Mouse (Mus musculus): ENCODE data around the gene Znrf2. TPM values are rescaled to one million over a fixed set of nuclear protein-coding genes. Genes with fewer than 3 reads are reported as not detected.

Gene Znrf2
- polyA plus RNA-seq, 1 experiment from 2014 or later, result 2.4 TPM

DNA sequence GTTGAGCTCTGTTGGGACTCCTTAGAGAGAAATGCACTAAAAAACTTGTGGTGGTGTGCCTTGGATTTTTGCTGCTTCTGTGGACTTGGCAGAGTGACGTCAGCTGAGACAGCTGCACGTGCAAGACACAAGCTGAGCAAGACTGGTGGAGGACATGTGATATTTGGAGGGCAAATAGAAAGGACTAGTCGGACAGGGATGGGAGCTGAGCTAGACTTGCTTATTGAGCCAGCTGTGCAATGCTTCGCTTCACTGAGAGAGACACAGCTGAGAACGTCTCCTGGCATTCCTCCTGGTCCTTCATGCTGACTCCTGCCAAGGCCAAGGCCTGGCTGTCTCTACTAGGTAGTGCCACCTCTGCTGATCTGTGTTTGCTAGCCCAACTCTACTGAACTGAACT is 10.8 kb downstream of the Znrf2 start:
- H3K4me3 ChIP-seq, result no peak overlapping the region
- 68% methylated on average over 5 of the region's 5 CpGs for WGBS
- no peak for ATAC-seq (ENCODE audit: extremely low read depth, insufficient number of reproducible peaks, low FRiP score, low TSS enrichment)
- no peak overlapping the region for H3K9ac ChIP-seq
- no peaks in the 10 kb centered on the region for H3K27me3 ChIP-seq (replicated peaks)
- H3K27ac ChIP-seq (replicated peaks), result no peak overlapping the region
- H3K9me3 ChIP-seq, result no peaks in the 10 kb centered on the region
- H3K4me1 ChIP-seq, result peaks cover 35% of the 10 kb centered on the region
- H3K36me3 ChIP-seq, result no peaks in the 10 kb centered on the region
- H3K4me2 ChIP-seq, result no peak overlapping the region

DNA sequence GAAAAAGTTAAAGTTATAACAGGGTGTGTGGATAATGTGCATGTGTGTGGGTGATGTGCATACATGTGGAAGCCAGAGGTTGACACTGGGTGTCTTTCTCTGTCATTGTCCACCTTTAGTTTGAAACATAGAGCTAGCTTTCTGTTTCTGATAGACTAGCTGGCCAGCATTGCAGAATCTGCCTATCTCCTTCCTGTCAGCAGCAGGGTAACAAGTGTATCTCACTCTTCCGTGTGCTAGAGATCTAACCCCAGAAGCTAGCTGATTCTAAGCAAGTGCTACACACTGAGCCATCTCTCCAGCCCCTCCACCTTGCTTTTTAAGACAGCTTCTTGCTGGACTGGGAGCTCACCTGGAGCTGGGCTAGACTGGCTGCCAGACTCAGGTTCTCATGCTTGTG is 11.6 kb downstream of the Znrf2 start:
- no peak overlapping the region for H3K4me2 ChIP-seq
- no peak for ATAC-seq (ENCODE audit: extremely low read depth, insufficient number of reproducible peaks, low FRiP score, low TSS enrichment)
- H3K27me3 ChIP-seq (replicated peaks), result no peaks in the 10 kb centered on the region
- H3K4me3 ChIP-seq, result no peak overlapping the region
- H3K36me3 ChIP-seq, result no peaks in the 10 kb centered on the region
- H3K4me1 ChIP-seq, result peaks cover 34% of the 10 kb centered on the region
- H3K27ac ChIP-seq (replicated peaks), result no peak overlapping the region
- WGBS, result 21% methylated on average over 1 of the region's 1 CpGs
- H3K9me3 ChIP-seq, result no peaks in the 10 kb centered on the region
- no peak overlapping the region for H3K9ac ChIP-seq

DNA sequence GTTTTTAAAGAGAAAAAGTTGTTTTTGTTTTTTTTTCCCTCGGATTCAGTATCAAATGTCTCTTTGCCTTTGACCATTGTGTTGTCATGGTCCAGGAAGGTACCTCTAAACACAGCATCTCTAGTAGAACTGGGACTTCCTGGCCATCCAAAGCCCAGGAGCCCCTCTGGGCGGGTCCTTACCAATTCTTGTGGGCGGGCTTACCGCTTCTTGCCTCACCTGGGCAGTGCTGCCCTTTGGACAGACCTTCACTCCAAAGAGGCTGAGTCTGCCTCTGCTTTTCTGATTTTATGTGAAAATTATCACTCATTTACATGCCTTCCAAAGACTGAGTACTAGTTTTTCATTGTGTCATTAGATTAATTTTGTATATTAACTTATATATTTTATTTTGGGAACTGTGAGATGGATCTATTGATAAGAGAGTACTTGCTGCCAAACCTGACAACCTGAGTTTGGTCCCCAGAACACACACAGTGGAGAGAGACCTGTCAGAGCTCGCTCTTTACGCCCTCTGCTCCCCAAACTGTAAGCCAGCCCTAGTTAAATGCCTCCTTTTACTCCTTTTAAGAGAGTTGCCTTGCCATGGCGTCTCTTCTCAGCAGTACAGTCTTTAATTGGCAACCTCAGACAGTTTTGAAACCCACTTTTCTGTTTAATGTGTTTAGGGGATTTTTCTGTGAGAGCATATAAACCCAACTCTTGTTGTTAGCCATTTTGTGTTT is 13.5 kb downstream of the Znrf2 start:
- Histone ChIP-seq H3K27me3 (replicated peaks) (no peaks in the 10 kb centered on the region), H3K27ac (replicated peaks) (no peak overlapping the region), H3K4me2 (no peak overlapping the region), H3K4me1 (peaks cover 34% of the 10 kb centered on the region), H3K9ac (no peak overlapping the region), H3K9me3 (no peaks in the 10 kb centered on the region), H3K36me3 (no peaks in the 10 kb centered on the region), H3K4me3 (no peak overlapping the region)
- ATAC-seq (ENCODE audit: extremely low read depth, insufficient number of reproducible peaks, low FRiP score, low TSS enrichment), result no peak
- 83% methylated on average over 7 of the region's 7 CpGs for WGBS

DNA sequence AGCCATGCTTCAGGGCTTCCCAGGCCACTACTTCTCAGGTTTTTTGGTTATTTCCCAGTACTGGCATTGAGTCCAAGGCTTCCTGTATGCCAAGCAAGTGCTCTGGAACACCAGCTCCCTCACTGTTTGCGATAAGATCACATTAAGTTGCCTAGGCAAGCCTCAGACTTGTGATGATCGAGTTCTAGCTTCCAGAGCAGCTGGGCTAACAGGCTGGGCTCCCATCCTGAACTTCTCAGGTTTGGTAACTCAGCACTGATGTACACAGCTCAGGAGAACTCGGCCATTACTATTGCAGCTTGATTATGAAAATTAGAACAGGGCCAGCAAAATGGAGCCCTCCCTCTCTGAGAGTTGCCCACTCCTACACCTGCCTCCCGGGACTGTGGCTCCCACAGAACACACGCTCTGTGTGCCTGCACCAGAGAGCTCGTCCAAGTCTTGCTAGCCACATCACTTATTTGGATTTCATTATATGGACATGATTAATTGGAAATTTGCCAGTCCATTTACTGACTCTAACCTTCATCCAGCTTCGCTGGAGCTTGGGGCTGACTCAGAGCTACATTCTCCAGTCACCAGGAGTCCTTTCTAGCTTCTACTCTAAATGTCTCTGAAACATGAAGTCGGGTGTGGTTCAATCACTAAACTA is 14.5 kb downstream of the Znrf2 start:
- no peak for ATAC-seq (ENCODE audit: extremely low read depth, insufficient number of reproducible peaks, low FRiP score, low TSS enrichment)
- 68% methylated on average over 8 of the region's 8 CpGs for WGBS
- Histone ChIP-seq H3K4me2 (no peak overlapping the region), H3K9me3 (no peaks in the 10 kb centered on the region), H3K27ac (replicated peaks) (no peak overlapping the region), H3K9ac (no peak overlapping the region), H3K4me3 (no peak overlapping the region), H3K4me1 (peaks cover 34% of the 10 kb centered on the region), H3K36me3 (no peaks in the 10 kb centered on the region), H3K27me3 (replicated peaks) (no peaks in the 10 kb centered on the region)

DNA sequence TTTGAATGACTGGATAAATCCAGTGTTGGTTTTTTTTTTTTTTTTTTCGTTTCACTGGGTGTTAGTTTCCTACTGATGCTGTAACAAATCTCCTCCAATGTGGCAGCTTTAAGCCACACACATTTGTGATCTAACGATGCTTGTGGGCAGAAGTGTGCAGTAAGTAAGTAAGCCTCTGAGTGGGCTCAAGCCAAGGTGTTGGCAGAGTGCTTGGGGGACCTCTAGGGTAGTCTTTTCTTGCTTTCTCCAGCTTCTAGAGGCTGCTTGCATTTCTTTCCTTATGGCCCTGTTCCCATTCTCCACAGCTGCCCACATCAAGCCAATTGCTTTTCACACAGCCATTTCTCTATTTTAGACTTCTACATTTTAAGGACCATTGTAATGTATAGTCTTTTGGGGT is 16.7 kb downstream of the Znrf2 start:
- Histone ChIP-seq H3K4me2 (no peak overlapping the region), H3K4me3 (no peak overlapping the region), H3K27ac (replicated peaks) (no peak overlapping the region), H3K9me3 (peaks cover 1% of the 10 kb centered on the region; the same call in 1 of the 2 replicates), H3K4me1 (peaks cover 22% of the 10 kb centered on the region), H3K36me3 (0 out of 2 replicates have a peak, but pooled peaks cover 2% of the 10 kb centered on the region), H3K9ac (no peak overlapping the region), H3K27me3 (replicated peaks) (no peaks in the 10 kb centered on the region)
- 57% methylated on average over 2 of the region's 2 CpGs for WGBS
- ATAC-seq (ENCODE audit: extremely low read depth, insufficient number of reproducible peaks, low FRiP score, low TSS enrichment), result no peak

DNA sequence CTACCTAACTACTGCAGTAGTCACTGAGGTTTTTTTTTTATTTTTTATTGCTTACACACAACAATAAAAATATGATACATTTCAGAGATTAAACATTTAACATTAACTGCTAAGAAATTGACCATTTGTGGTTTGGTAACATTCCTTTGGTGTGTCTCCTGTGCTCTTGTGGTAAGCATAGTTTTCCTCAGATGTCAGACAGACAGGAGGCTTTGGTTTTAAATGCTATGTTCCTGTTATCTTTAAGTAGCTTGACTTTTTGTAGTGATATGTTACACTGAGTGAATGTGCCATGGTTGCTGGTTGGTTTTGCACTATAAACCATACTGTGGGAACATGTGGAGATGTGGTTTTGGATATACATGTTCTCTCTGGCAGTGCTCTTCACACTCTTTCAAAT is 19.9 kb downstream of the Znrf2 start:
- Histone ChIP-seq H3K9me3 (peaks cover 9% of the 10 kb centered on the region), H3K27ac (replicated peaks) (no peak overlapping the region), H3K27me3 (replicated peaks) (no peaks in the 10 kb centered on the region), H3K36me3 (0 out of 2 replicates have a peak, but pooled peaks cover 8% of the 10 kb centered on the region), H3K9ac (no peak overlapping the region), H3K4me1 (0 out of 2 replicates have a peak, but pooled peaks cover 4% of the 10 kb centered on the region), H3K4me2 (no peak overlapping the region), H3K4me3 (no peak overlapping the region)
- no peak for ATAC-seq (ENCODE audit: extremely low read depth, insufficient number of reproducible peaks, low FRiP score, low TSS enrichment)

DNA sequence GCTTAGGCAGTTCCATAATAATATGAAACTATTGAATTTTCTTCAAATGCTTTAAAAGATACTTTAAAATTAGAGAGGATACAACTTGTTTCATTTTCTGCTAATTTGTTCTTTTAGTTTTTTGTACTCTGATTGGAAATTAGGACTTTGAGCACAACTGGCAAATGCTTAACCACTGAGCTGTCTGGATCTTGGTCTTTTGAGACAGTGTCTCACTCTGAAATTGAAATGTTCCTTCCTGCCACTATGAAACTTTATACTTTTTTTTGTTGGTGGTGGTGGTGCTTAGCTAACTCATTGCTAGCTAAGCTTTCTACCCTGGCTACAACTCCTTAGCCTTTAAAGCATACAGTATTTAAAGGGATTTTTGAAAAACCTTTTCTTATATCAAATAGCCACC is 24.7 kb downstream of the Znrf2 start:
- Histone ChIP-seq H3K36me3 (0 out of 2 replicates have a peak, but pooled peaks cover 8% of the 10 kb centered on the region), H3K4me1 (peaks cover 23% of the 10 kb centered on the region), H3K4me3 (no peak overlapping the region), H3K4me2 (no peak overlapping the region), H3K27me3 (replicated peaks) (no peaks in the 10 kb centered on the region), H3K27ac (replicated peaks) (no peak overlapping the region), H3K9ac (no peak overlapping the region), H3K9me3 (peaks cover 9% of the 10 kb centered on the region)
- ATAC-seq (ENCODE audit: extremely low read depth, insufficient number of reproducible peaks, low FRiP score, low TSS enrichment), result no peak

DNA sequence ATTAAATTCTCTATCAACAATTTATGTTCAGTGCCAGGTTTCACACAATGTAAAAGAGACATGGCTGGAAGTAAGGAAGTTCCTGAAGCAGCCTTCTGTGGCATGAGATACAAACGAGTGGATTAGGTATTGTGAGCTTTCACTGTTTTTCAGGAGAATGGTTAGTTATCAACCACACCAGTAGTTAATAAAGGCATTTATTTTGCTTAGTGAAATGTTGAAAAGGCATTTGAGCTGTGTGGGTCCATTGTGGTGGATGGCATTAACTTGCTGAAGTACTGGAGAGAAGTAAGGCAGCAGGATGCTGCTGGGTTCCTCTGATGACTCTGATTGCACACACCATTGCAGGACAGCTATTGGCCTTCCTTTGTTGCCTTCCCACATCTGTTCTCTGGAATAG is 25.3 kb downstream of the Znrf2 start:
- peaks cover 19% of the 10 kb centered on the region for H3K4me1 ChIP-seq
- no peak for ATAC-seq (ENCODE audit: extremely low read depth, insufficient number of reproducible peaks, low FRiP score, low TSS enrichment)
- 0 out of 2 replicates have a peak, but pooled peaks cover 8% of the 10 kb centered on the region for H3K36me3 ChIP-seq
- 27% methylated on average over 1 of the region's 1 CpGs for WGBS
- no peak overlapping the region for H3K4me3 ChIP-seq
- no peak overlapping the region for H3K27ac ChIP-seq (replicated peaks)
- H3K27me3 ChIP-seq (replicated peaks), result no peaks in the 10 kb centered on the region
- H3K4me2 ChIP-seq, result no peak overlapping the region
- H3K9ac ChIP-seq, result no peak overlapping the region
- peaks cover 9% of the 10 kb centered on the region for H3K9me3 ChIP-seq

DNA sequence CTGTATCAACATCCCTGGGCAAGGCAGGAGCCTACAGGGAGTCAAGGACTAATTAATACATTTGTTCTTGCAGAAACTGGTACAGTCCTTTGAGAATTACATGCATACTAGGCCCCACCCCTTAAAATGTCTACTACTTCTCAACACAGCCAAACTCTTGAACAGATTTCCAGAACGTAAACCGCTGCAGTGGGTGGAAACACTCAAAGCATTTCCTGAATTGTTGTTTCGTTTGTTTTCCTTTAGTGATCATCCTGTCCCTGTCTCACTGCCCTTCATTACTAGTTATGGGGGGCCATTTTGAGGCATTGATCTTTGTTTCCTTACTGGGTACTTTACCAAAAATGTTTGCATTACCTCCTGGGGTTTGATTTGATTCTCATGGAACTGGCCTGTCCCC is 31.8 kb downstream of the Znrf2 start:
- Histone ChIP-seq H3K27me3 (replicated peaks) (no peaks in the 10 kb centered on the region), H3K27ac (replicated peaks) (no peak overlapping the region)
- 79% methylated on average over 3 of the region's 3 CpGs for WGBS

DNA sequence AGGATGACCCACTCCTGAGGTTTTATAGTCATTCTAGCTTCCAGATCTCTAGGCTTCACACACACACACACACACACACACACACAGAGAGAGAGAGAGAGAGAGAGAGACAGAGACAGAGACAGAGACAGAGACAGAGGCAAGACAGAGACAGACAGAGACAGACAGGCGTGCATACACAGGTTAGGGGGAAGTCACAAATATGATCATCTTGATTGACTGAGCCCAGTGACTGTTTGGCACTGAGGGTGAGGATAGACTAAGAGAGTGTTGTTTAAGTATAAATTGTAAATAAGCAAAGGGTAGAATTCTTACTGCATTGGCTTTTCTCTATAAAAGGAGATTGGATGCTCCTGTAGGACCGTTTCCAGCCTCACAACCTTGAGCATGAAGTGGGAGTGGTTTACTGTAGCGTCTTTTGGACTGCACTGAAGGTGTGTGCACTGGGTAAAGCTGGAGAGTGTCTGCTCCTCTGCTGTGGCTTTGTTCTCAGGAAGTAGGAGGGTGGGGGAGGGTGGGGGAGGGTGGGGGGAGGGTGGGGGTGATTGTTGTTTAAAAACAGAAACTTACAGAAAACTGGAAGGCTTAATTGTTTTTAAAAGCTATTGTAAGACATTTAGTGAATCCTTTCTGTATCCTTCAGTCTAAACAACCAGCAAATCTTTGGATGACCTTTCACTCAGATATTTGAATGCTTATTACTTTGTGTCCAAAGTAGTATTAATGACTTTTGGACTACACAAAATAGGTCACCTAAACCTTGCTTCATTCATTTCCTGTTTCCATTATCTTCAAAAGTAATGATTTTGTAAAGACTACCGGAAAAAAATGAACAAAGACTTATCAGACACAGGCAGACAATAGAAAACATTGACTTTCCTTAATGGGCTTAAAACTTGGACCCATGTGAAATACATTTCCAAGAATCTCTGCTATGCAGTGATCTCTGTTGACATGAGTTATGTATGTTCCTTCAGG is 32.8 kb downstream of the Znrf2 start:
- peaks cover 53% of the 10 kb centered on the region for H3K4me1 ChIP-seq
- no peaks in the 10 kb centered on the region for H3K27me3 ChIP-seq (replicated peaks)
- no peak overlapping the region for H3K9ac ChIP-seq
- ATAC-seq (ENCODE audit: extremely low read depth, insufficient number of reproducible peaks, low FRiP score, low TSS enrichment), result no peak
- H3K27ac ChIP-seq (replicated peaks), result no peak overlapping the region
- H3K4me3 ChIP-seq, result no peak overlapping the region
- 39% methylated on average over 4 of the region's 4 CpGs for WGBS
- H3K36me3 ChIP-seq, result no peaks in the 10 kb centered on the region
- no peaks in the 10 kb centered on the region for H3K9me3 ChIP-seq
- no peak overlapping the region for H3K4me2 ChIP-seq

More for the DNA sequence above, 31.8 kb downstream of the Znrf2 start:
- Histone ChIP-seq H3K9me3 (no peaks in the 10 kb centered on the region), H3K4me1 (peaks cover 57% of the 10 kb centered on the region), H3K9ac (no peak overlapping the region), H3K36me3 (no peaks in the 10 kb centered on the region), H3K4me2 (no peak overlapping the region), H3K4me3 (no peak overlapping the region)
- ATAC-seq (ENCODE audit: extremely low read depth, insufficient number of reproducible peaks, low FRiP score, low TSS enrichment), result no peak

DNA sequence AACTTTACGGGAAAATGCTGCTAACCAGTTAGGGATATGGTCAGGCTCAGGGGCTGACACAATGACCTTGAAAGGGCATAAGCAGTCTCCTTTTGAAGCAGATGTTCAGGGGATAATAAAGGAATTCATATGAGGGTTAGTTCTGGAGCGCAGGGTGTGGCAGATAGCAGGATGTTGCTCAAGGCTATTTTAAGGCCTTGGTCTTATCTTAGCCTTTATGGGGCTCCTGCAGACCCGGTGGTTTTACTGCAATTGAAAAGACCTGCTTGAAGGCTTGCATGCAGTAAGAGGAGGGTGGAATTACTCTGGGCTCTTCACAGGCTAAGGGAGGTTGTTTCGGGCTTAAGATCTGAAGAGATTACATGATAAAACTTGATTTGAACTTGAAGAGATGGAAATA is 35.1 kb downstream of the Znrf2 start:
- H3K9me3 ChIP-seq, result no peaks in the 10 kb centered on the region
- H3K27ac ChIP-seq (replicated peaks), result peak overlapping the region; percentile 56
- peaks cover 62% of the 10 kb centered on the region for H3K4me1 ChIP-seq
- H3K4me3 ChIP-seq, result no peak overlapping the region
- peak overlapping the region; percentile 42 for H3K4me2 ChIP-seq
- WGBS, result 35% methylated on average over 4 of the region's 4 CpGs
- no peak for ATAC-seq (ENCODE audit: extremely low read depth, insufficient number of reproducible peaks, low FRiP score, low TSS enrichment)
- no peaks in the 10 kb centered on the region for H3K27me3 ChIP-seq (replicated peaks)
- no peaks in the 10 kb centered on the region for H3K36me3 ChIP-seq
- H3K9ac ChIP-seq, result peak overlapping the region; percentile 41; the same call in 1 of the 2 replicates
